Mouse (Mus musculus) heart, embryonic 16.5 days (tissue): ENCODE results near the gene Cd200. TPM values are rescaled to one million over a fixed set of nuclear protein-coding genes. Genes with fewer than 3 reads are reported as not detected.

Experiments
- ATAC-seq: fragments of 200-750 bp; cut with Nextera tagmentation; replicated peaks from 2 replicates; pipeline ENCODE4 v1.8.0; 2017; ENCODE audit warnings: moderate number of reproducible peaks; ENCODE audit not compliant: insufficient read depth, low FRiP score; ENCODE audit errors: extremely low read depth
- H3K27ac ChIP-seq: fragments of 300-500 bp; sonication (generic); 2 replicates; pipeline ENCODE4 v1.5.1; 2014; ENCODE audit warnings: mild to moderate bottlenecking, low read length, control low read depth, moderate library complexity
- H3K27me3 ChIP-seq: fragments of 300-500 bp; sonication (generic); 2 replicates; pipeline ENCODE4 v1.6.1; 2014; ENCODE audit warnings: low read length, mixed read lengths; ENCODE audit not compliant: control insufficient read depth, insufficient read depth
- H3K36me3 ChIP-seq: fragments of 300-500 bp; sonication (generic); 2 replicates; pipeline ENCODE4 v1.6.1; 2014; ENCODE audit not compliant: control insufficient read depth, insufficient read depth
- H3K4me1 ChIP-seq: fragments of 300-500 bp; sonication (generic); 2 replicates; pipeline ENCODE4 v1.6.1; 2014; ENCODE audit warnings: low read length, mixed read lengths; ENCODE audit not compliant: control insufficient read depth, insufficient read depth
- H3K4me2 ChIP-seq: fragments of 300-500 bp; sonication (generic); 2 replicates; pipeline ENCODE4 v1.6.1; 2014; ENCODE audit warnings: low read depth, mild to moderate bottlenecking, control low read depth, low read length
- H3K4me3 ChIP-seq: fragments of 300-500 bp; sonication (generic); 2 replicates; pipeline ENCODE4 v1.5.1; 2014; ENCODE audit warnings: mild to moderate bottlenecking, control low read depth, low read length
- H3K9ac ChIP-seq: fragments of 300-500 bp; sonication (generic); 2 replicates; pipeline ENCODE4 v1.6.1; 2014; ENCODE audit warnings: low read length, control low read depth
- H3K9me3 ChIP-seq: fragments of 300-500 bp; sonication (generic); replicated peaks from 2 replicates; pipeline ENCODE4 v1.6.1; 2016; ENCODE audit warnings: low read length; ENCODE audit not compliant: control insufficient read depth
- WGBS: fragments of 180-500 bp; shearing (Covaris S2); extraction: QIAGEN DNeasy Blood & Tissue Kit; methylation state at CpG from one replicate; pipeline ENCODE4 v1.1.7; 2014; 5-methylcytosine and 5-hydroxymethylcytosine counted together
- polyA plus RNA-seq: library from polyadenylated mRNA; unstranded; fragments of >200 nt; fragmentation: Nextera tagmentation; extraction: Ambion mirVana; gene quantifications from 2 replicates; pipeline ENCODE4 v1.2.1, GENCODE M21; 2015

Cd200 gene
- polyA plus RNA-seq, 1 experiment from 2014 or later = 28.1 TPM

GRCm38 (mm10) chr16:45334376-45334765, 74.5 kb downstream of the Cd200 start:
- no peak overlapping the region for H3K27ac ChIP-seq

GRCm38 (mm10) chr16:45333678-45334375, 75.0 kb downstream of the Cd200 start:
- Histone ChIP-seq H3K4me2 (no peak overlapping the region), H3K27ac (no peak overlapping the region), H3K27me3 (no peaks in the 10 kb centered on the region), H3K36me3 (no peaks in the 10 kb centered on the region), H3K9me3 (no peaks in the 10 kb centered on the region), H3K9ac (no peak overlapping the region), H3K4me1 (peaks cover 8% of the 10 kb centered on the region), H3K4me3 (no peak overlapping the region)
- no peak for ATAC-seq
- WGBS = 82% methylated on average over 8 of the region's 8 CpGs

More at GRCm38 (mm10) chr16:45334376-45334765, 74.5 kb downstream of the Cd200 start:
- Histone ChIP-seq H3K36me3 (no peaks in the 10 kb centered on the region), H3K9me3 (no peaks in the 10 kb centered on the region), H3K4me2 (no peak overlapping the region), H3K4me3 (no peak overlapping the region), H3K27me3 (no peaks in the 10 kb centered on the region), H3K9ac (no peak overlapping the region), H3K4me1 (peaks cover 7% of the 10 kb centered on the region)
- WGBS = 88% methylated on average over 2 of the region's 2 CpGs
- ATAC-seq = no peak

- H3K9me3 ChIP-seq = no peaks in the 10 kb centered on the region
- no peak overlapping the region for H3K9ac ChIP-seq
- H3K27me3 ChIP-seq = no peaks in the 10 kb centered on the region
- H3K4me2 ChIP-seq = no peak overlapping the region
- WGBS = 74% methylated on average over 8 of the region's 8 CpGs
- no peak for ATAC-seq
- no peaks in the 10 kb centered on the region for H3K36me3 ChIP-seq
- peaks cover 8% of the 10 kb centered on the region for H3K4me1 ChIP-seq
- H3K4me3 ChIP-seq = no peak overlapping the region
- no peak overlapping the region for H3K27ac ChIP-seq
Measured at GRCm38 (mm10) chr16:45332591-45332990, 76.3 kb downstream of the Cd200 start.

Other genes with a start within 250 kb of the Cd200 start
- gene Btla, start 184.7 kb downstream of the Cd200 start, polyA plus RNA-seq = 0.10 and 0.49 TPM in 2 replicates
- gene Gm609, start 83.9 kb upstream of the Cd200 start, polyA plus RNA-seq = not detected in 2 replicates
- gene Gm17783, start 123.0 kb upstream of the Cd200 start, polyA plus RNA-seq = not detected in 2 replicates
- gene Slc9c1, start 126.3 kb upstream of the Cd200 start, polyA plus RNA-seq = not detected in 2 replicates
- 0.27 and 0.53 TPM in 2 replicates for gene Gcsam, start 201.3 kb upstream of the Cd200 start, polyA plus RNA-seq
- 0.09 and 0.11 TPM in 2 replicates for gene BC016579, start 245.0 kb upstream of the Cd200 start, polyA plus RNA-seq